Mouse (Mus musculus) megakaryocyte, adult 5-6 weeks (primary cell): ENCODE results near the gene Slc2a5. TPM values are rescaled to one million over a fixed set of nuclear protein-coding genes. Genes with fewer than 3 reads are reported as not detected.
A peak's percentile ranks its signal among the peaks of the same experiment; 100 is the strongest.

Source experiments
- ATAC-seq: 2 replicates; pipeline ENCODE4 v1.8.0; 2016; ENCODE audit warnings: mild to moderate bottlenecking, inconsistent platforms; ENCODE audit not compliant: poor library complexity, severe bottlenecking
- total RNA-seq, 2 experiments: library from RNA; stranded (forward) in 1 of 2; stranded (reverse) in 1 of 2; fragments of 153-499, 151-499 nt in 1 of 2; fragments of 221-1000, 200-1000 nt in 1 of 2; gene quantifications; 2 replicates each; pipeline versions ENCODE4 v1.2.3 to v1.2.4; 2015 to 2017

The Slc2a5 gene
- total RNA-seq, 2 experiments from 2014 or later = 0.11 TPM; not detected in 1

GRCm38 (mm10) chr4:150098880-150099279 is 20.2 kb upstream of the Slc2a5 start:
- peak; percentile 79 for ATAC-seq

- no peak for ATAC-seq
Observed at GRCm38 (mm10) chr4:150102822-150103221, 16.3 kb upstream of the Slc2a5 start.

- ATAC-seq = no peak
Observed at GRCm38 (mm10) chr4:150105671-150106070, 13.4 kb upstream of the Slc2a5 start.

GRCm38 (mm10) chr4:150106637-150107036 is 12.4 kb upstream of the Slc2a5 start:
- ATAC-seq = no peak

GRCm38 (mm10) chr4:150109636-150110035 is 9.4 kb upstream of the Slc2a5 start:
- ATAC-seq = no peak

GRCm38 (mm10) chr4:150110373-150110772 is 8.7 kb upstream of the Slc2a5 start:
- ATAC-seq = no peak

- ATAC-seq = peak; percentile 78
Observed at GRCm38 (mm10) chr4:150112867-150113266, 6.2 kb upstream of the Slc2a5 start.

- ATAC-seq = no peak
Observed at GRCm38 (mm10) chr4:150114505-150115061, 4.5 kb upstream of the Slc2a5 start.

- ATAC-seq = peak; percentile 53
Observed at GRCm38 (mm10) chr4:150117311-150117710, 1.8 kb upstream of the Slc2a5 start.

GRCm38 (mm10) chr4:150118163-150118562 is 920 bp upstream of the Slc2a5 start:
- ATAC-seq = no peak

GRCm38 (mm10) chr4:150119640-150120039 is 557 bp downstream of the Slc2a5 start:
- no peak for ATAC-seq

- ATAC-seq = peak; percentile 72
Observed at GRCm38 (mm10) chr4:150120173-150120833, 1.2 kb downstream of the Slc2a5 start.

- ATAC-seq = no peak
Observed at GRCm38 (mm10) chr4:150121430-150121829, 2.3 kb downstream of the Slc2a5 start.

- ATAC-seq = no peak
Observed at GRCm38 (mm10) chr4:150122476-150122875, 3.4 kb downstream of the Slc2a5 start.

GRCm38 (mm10) chr4:150126373-150126772 is 7.3 kb downstream of the Slc2a5 start:
- ATAC-seq = no peak

- no peak for ATAC-seq
Observed at GRCm38 (mm10) chr4:150127894-150128293, 8.8 kb downstream of the Slc2a5 start.

GRCm38 (mm10) chr4:150128571-150128970 is 9.5 kb downstream of the Slc2a5 start:
- no peak for ATAC-seq

- ATAC-seq = no peak
Observed at GRCm38 (mm10) chr4:150130661-150131060, 11.6 kb downstream of the Slc2a5 start.

GRCm38 (mm10) chr4:150132692-150133271 is 13.7 kb downstream of the Slc2a5 start:
- ATAC-seq = peak; percentile 72

- no peak for ATAC-seq
Observed at GRCm38 (mm10) chr4:150135254-150135653, 16.2 kb downstream of the Slc2a5 start.

- ATAC-seq = peak; percentile 84
Observed at GRCm38 (mm10) chr4:150136693-150137092, 17.6 kb downstream of the Slc2a5 start.

GRCm38 (mm10) chr4:150137368-150138083 is 18.4 kb downstream of the Slc2a5 start:
- no peak for ATAC-seq
